Mouse (Mus musculus) cerebellum, postnatal 25 days (tissue): Measurements from ENCODE around the gene Ikbip.

Experiments
- DNase-seq, 2 experiments: peaks; one replicate each; pipeline ENCODE4 v3.0.0; 2021; ENCODE audit warnings: mixed read lengths in 2 of 2

Gene Ikbip

GRCm38 (mm10) chr10:91082550-91083392 lies at the start of gene Ikbip, which contains the start of gene Apaf1:
Gene Ikbip (plus strand): TSS chr10:91082940.
Gene Apaf1 (minus strand): TSS chr10:91082770.
- DNase-seq: peak; percentile 100

- peak; percentile 86 to 89 for DNase-seq
Observed at GRCm38 (mm10) chr10:91033942-91034341, 48.8 kb upstream of the Ikbip start.

GRCm38 (mm10) chr10:91049696-91050095 lies 33.0 kb upstream of the Ikbip start:
- peak; percentile 59 to 79 for DNase-seq

- no peak for DNase-seq
Observed at GRCm38 (mm10) chr10:91051156-91051555, 31.6 kb upstream of the Ikbip start.

GRCm38 (mm10) chr10:91052734-91053133 lies 30.0 kb upstream of the Ikbip start:
- no peak for DNase-seq

GRCm38 (mm10) chr10:91060742-91061141 lies 22.0 kb upstream of the Ikbip start:
- DNase-seq: peak in 1 of 2 experiments; percentile 22

GRCm38 (mm10) chr10:91062355-91062754 lies 20.4 kb upstream of the Ikbip start:
- no peak for DNase-seq

GRCm38 (mm10) chr10:91071768-91072167 lies 11.0 kb upstream of the Ikbip start:
- DNase-seq: no peak

- DNase-seq: no peak
Observed at GRCm38 (mm10) chr10:91073345-91073744, 9.4 kb upstream of the Ikbip start.

- DNase-seq: no peak
Observed at GRCm38 (mm10) chr10:91076667-91077066, 6.1 kb upstream of the Ikbip start.

- no peak for DNase-seq
Observed at GRCm38 (mm10) chr10:91080540-91080939, 2.2 kb upstream of the Ikbip start.

- DNase-seq: no peak
Observed at GRCm38 (mm10) chr10:91081959-91082507, 707 bp upstream of the Ikbip start.

- DNase-seq: no peak
Observed at GRCm38 (mm10) chr10:91083393-91083927, 720 bp downstream of the Ikbip start.

GRCm38 (mm10) chr10:91092812-91093211 lies 10.1 kb downstream of the Ikbip start:
- no peak for DNase-seq

GRCm38 (mm10) chr10:91094251-91095104 lies 11.7 kb downstream of the Ikbip start:
- no peak for DNase-seq

- DNase-seq: no peak
Observed at GRCm38 (mm10) chr10:91098056-91098455, 15.3 kb downstream of the Ikbip start.

GRCm38 (mm10) chr10:91100101-91100500 lies 17.4 kb downstream of the Ikbip start:
- DNase-seq: no peak

GRCm38 (mm10) chr10:91101936-91102335 lies 19.2 kb downstream of the Ikbip start:
- DNase-seq: no peak

- DNase-seq: no peak
Observed at GRCm38 (mm10) chr10:91102799-91103590, 20.3 kb downstream of the Ikbip start.

GRCm38 (mm10) chr10:91105981-91106380 lies 23.2 kb downstream of the Ikbip start:
- no peak for DNase-seq

GRCm38 (mm10) chr10:91109841-91110240 lies 27.1 kb downstream of the Ikbip start:
- DNase-seq: no peak

- DNase-seq: peak in 1 of 2 experiments; percentile 21
Observed at GRCm38 (mm10) chr10:91116958-91117357, 34.2 kb downstream of the Ikbip start.
